Mouse (Mus musculus) cortical plate, adult 2 months (tissue): ENCODE results near the gene Ect2l.

Experiments
- CTCF ChIP-seq: fragments of 200-500 bp; IDR thresholded peaks from 2 replicates; pipeline ENCODE4 v1.5.1; 2011; ENCODE audit warnings: mild to moderate bottlenecking, control low read depth, low read length; ENCODE audit not compliant: insufficient read depth; ENCODE audit errors: extremely low read depth
- POLR2A ChIP-seq: fragments of 200-500 bp; IDR thresholded peaks from 2 replicates; pipeline ENCODE4 v1.6.1; 2011; ENCODE audit warnings: mild to moderate bottlenecking, low read length, control low read depth; ENCODE audit not compliant: insufficient read depth; ENCODE audit errors: extremely low read depth

DNA sequence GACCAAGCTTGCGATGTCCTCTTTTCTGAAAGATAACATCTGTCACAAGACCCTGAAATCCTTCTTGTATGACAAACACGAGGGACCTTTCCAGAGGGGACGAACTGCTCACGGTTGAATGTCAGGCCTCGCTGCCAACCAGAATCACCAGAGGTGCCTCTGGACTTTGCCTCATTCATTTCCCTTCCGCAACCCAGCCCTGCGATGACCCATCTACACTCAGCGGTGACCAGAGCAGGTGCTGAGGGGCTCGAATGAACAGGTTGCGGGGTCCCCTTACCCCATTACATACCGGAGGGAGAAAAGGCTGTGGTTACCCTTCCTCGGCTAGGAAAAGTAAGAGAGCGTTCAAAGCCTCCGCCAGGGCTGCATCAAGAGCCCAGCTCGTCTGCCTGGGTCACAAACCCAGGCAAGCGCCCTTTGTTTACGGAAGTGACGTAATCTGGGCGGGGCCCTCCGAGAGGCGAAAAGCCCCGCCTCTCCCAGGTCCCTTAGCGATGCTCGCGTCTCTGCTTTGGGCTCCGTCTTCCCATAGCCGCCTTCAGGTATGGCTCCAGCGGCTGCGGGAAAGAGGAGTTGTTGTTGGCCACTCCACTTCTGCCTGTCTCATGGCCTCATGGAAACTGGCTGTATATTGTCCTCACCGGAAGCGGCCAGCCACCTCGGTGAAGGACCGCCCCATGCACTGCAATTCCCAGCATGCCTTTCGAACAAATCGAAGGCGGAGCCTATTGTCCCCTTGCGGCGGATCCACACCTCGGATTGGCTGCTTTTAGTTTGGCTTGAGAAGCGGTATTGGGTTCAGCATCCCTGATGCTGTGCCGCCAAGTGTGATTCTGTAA is 24.1 kb upstream of the Ect2l start, which contains the start of gene Ccdc28a:
- TF ChIP-seq POLR2A (peak; percentile 95), CTCF (no peak)
